Mouse (Mus musculus) spleen, postnatal 4 days (tissue): ENCODE data around the gene Rab34.
A peak's percentile ranks its signal among the peaks of the same experiment; 100 is the strongest.

Experiments
- DNase-seq, 2 experiments: peaks; one replicate each; pipeline ENCODE4 v3.0.0; 2022; ENCODE audit warnings: low spot score in 2 of 2

Rab34 gene

DNA sequence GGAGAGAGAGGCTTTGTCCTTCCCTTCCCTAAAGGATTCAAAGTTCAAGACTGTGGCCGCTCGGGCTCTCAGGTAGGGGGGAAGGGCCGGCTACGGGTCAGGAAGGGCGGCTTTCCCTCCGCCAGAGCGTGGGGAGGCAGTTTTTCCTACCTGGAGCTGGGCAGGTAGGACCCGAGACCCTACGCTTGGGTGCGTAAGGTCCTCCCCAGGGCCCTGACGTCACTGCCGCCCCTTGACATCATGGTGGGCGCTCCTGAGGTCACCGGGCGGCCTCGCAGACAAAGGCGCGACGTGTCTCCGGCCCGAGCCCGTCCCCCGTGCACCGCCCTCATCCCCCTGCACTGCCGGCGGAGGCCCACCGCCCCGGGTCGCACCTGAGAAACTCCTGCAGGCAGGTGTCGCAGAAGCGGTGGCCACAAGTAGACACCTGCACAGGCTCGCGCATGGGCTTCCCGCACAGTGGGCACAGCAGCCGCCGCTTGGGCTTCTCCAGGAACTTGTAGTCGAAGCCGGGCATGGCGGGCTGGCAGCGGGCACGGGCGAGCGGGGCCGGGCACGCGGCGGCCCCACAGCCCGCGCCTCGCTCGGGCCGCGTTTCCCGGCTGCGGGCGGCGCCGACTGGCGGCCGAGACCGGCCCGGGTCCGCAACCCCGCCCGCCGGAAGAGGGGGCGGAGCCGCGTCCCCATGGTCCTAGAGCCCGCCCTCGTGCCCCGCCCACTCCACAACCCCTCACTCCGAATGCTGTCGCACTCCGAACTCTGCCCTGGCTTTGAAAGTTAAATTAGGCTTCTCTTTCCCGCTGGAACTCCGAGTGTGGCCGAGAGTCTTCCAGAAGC, 23.1 kb upstream of the Rab34 start, which contains the start of gene Traf4:
Traf4 (minus strand) TSS at position 666 of the 837 bp plus-strand sequence.
- DNase-seq = peak; percentile 82 to 92

DNA sequence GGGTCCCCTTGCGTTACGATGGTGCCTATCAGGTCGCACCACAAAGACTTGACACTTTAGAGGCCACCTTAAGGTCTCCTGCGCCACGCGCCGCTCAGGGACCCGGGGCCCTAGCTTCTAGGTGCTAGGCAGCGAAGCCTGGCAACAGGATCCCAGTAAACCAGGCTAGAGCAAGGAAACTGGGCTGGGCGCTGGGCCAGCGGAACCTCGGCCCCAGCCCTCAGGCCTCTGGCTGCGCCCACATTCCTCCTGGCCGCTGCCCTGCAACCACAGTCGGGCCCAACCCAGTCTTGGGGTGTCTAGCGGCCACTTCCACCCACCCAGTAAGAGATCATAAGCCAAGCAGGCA, 22.5 kb upstream of the Rab34 start:
- DNase-seq = no peak

DNA sequence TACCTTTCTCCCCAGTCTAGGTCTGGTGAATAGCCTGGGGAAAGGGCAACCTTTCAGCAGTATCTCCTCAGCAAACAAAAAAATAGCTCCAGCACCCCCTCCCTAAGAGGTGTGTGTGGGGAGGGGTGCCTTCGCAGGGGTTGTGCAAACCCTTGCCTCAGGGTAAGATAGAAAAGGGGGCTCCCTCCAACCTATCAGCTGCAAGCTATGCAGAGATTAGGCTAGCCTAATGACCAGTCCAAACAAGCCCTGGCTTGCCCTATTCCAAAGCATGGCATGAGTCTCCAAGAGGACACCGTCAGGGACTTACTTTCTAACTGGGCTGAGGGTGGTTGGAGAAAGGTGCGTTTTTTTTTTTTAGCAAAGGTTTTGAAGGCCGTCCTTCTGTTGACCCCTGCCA, 22.1 kb upstream of the Rab34 start:
- DNase-seq = no peak

DNA sequence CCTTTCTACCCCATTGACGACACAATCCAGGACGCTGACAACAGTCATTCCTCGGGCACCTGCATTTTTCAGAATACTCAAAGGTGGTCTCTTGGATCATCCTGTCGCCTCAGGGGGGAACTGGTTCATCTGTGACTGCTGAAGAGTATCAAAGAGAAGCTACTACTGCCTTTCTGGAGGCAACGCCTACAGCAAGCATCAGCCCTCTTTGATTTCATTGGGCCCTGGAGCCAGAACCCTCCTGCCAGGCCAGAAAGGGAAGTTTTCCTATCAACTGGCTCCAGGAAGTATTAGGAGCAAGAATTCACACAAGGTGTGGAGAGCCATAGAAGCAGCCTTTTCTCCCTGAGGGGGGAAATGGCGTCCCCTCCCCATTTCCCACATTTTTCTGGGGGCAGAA, 21.6 kb upstream of the Rab34 start:
- DNase-seq = no peak

DNA sequence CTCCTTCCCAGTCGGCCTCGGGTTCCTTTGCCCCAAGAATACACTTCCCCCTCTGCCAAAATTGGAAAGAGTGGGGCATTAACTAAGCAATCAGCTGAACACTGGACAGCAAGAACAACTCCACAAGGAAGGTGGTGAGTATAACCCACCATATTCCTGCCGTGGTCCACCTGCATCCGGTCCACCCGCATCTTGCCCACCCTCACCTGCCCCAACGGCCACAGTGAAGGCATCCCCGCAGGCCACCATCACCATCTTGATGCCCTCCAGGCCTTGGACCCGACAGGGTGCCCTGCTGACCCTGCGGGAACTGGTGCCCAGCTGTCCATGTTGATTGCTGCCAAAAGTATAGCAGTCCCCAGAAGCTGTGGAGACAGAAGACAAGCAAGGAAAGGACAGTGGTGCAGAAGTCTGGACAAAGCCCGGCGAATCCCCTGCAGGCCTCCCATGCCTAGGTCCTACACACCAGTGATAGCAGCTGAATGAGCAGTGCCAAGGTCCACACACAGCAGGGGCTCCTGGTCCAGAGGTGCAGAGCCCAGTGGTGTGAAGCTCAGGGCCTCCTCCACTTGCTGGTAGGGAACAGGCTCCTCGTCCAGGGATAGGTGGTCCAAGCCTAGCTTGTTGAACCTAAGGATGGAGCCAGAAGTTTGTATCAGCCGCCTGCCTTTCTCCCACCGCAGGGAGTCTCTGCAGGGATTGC, 20.8 kb upstream of the Rab34 start:
- DNase-seq = peak in 1 of 2 experiments; percentile 62

DNA sequence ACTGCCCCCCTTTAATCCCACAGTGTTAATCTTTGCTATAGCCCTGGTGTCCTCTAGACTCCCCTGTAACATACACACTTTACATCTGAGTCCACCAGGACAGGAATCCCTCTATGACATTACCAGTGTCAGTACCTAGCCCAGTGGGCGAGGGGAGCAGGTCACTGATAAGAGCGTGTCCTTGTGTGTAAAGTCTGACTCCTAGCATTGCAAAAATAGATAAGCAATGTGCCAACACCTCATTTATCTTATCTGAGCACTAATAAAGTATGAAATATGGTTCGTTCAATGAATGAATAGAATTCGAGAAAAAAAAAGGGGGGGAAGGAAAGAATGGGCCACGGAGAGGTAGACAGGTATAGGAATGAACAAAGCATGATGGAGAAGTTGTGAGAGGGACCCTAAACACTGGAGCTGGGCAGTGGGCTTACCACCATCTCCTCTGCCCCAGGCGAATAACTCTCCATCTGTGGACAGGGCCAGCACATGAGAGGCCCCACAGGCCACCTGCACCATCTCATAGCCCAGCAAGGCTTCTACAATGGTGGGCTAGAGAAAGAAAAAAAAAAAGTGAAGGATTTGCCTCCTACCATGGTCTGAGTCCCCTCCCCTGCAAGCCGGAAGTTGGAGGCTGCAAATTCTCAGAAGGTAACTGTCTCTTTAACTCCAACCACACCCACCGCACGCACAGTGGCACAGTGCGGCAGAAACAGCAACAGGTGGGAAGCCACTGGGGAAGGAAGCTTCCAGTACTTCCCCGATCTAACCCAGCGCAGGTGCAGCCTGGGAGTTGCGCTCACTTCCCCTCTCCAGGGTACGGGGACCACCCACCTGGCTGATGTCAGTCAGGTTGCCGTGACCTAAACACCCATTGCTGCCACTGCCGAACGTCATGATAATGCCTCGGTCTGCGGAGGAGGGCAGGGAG, 19.4 kb upstream of the Rab34 start:
- DNase-seq = peak; percentile 60 to 73

DNA sequence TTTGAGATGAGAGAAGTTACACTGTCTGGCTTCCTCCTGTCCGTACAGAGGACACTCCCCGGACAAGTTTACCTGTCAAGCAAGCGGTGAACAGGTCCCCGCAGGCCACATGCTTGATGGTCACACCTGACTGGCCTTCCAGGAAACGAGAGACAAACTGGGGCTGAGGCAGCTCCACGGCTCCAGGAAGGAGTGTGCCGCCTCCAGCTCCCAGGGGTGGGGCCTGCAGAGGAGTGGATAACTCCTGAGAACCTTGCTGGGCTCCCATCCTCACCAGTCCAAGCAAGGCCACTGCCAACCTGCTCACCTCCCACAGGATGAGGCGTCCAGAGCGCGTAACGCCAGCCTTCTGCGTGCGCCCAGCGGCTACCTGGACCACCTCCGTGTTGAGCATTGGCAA, 17.9 kb upstream of the Rab34 start:
- peak in 1 of 2 experiments; percentile 66 for DNase-seq

DNA sequence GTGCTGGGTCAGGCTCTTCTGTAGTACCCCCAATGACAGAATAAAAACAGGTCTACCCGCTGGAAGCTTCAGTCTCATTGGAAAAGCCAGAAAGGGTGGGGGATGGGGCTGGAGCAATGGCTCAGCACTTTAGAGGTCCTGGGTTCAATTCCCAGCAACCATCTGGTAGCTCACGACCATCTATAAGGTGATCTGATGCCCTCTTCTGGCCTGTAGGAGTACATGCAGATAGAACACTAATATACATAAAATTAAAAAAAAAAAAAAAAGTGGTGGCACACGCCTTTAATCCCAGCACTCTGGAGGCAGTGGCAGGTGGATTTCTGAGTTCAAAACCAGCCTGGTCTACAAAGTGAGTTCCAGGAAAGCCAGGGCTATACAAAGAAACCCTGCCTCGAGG, 16.9 kb upstream of the Rab34 start:
- no peak for DNase-seq

- DNase-seq = peak; percentile 54 to 77
Measured at GRCm38 (mm10) chr11:78172034-78172747, 16.0 kb upstream of the Rab34 start.

DNA sequence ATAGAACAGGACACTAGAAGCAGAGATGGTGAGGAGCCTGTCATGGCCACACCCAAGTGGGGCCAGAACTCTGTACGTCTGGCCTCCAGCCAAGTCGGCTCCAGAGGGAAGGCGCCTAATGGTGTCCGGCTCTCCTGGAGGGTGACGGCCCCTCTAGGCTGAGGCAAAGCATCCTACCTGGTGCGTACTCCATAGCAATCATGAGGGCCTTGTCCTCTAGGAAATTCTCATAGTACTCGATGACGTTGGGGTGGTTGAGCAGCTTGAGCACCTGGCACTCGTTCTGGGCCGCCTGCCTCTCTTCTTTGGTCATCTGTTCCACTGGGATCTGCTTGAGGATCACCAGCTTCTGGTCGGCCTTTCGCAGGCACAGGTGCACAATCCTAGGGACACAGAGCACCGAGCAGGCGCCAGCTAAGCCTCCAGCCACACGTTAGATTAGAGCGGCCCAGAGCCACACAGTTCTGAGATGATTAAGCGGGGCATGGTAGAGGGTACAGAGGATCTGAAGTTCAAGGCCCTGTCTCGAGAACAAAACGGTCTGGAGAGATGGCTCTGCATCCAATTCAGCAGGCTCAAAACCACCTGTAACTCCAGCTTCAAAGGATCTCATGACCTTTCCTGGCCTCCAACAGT, 15.4 kb upstream of the Rab34 start:
- DNase-seq = peak in 1 of 2 experiments; percentile 65

GRCm38 (mm10) chr11:78174506-78174905, 13.7 kb upstream of the Rab34 start:
- no peak for DNase-seq

DNA sequence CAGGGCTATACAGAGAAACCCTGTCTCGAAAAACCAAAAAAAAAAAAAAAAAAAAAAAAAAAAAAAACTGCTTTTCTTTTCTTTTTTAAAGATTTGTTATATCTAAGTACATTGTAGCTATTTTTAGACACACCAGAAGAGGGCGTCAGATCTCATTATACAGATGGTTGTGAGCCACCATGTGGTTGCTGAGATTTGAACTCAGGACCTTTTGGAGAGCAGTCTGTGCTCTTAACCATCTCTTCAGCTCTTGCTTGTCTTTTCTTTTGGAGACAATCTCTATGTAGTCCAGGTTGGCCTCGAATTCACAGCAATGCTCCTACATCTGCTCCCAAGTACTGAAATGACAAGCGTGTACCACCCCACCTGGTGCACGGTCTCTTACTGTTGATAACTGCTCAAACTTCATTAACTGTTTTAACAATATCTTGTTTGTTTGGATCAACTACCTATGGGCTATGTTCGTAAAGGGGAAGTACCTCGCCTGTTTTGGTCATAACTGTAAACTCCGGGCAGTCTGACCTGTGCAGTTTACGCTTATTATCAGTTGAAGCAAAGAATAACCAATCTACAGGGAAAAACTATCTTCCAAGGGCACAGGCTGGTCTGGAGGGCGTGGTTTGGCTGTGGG, 12.3 kb upstream of the Rab34 start:
- DNase-seq = no peak

DNA sequence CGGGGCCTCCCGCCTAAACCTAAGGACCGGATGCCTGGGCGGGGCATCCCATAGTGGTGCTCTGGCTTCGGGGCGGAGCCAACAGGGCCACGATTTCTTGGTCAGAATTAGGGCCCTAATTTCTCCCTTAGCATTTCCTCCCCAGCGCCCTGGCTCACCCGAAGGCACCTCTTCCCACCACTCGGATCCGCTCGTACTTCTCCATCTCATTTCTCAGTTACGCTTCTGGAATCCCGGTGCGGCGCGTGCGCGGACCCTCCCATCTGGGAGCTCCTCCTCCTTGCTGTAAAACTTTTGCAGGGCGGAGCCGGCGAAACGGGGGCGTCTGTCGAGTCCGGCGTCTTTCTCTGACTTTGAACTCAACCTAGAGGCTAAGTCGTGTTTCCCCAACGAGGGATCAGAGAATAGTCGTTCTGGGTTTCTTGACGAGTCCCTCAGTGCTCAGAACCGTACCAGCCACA, 11.8 kb upstream of the Rab34 start, which contains the start of the genes Nek8 and Tlcd1:
Nek8 (minus strand) TSS at position 274 of the 461 bp plus-strand sequence.
Tlcd1 (plus strand) TSS at position 310 of the 461 bp plus-strand sequence.
- peak; percentile 96 for DNase-seq

DNA sequence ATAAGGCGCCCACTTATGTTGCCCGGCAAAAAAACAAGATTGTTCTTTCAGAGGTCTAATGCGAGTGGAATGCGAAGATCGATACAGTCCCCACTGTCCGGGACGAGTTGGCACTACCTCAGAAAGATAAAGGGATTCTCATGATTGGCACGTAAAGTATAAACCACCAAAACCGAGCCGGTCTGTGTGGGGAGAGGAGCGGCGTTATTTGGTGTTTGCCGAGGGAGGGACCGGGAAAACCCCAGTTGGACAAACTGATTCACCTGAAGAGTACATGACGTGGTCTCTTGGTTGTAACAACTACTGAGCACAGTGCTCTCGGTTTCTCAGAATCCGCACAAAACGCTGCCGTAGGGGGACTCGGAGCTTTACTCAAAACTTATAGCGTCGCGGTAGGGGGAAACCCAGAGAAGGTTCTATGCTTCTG, 11.3 kb upstream of the Rab34 start:
- peak in 1 of 2 experiments; percentile 74 for DNase-seq

- DNase-seq = peak; percentile 62 to 82
Measured at GRCm38 (mm10) chr11:78177437-78177836, 10.8 kb upstream of the Rab34 start.

GRCm38 (mm10) chr11:78177903-78178858, 10.0 kb upstream of the Rab34 start:
- DNase-seq = peak; percentile 96 to 98

DNA sequence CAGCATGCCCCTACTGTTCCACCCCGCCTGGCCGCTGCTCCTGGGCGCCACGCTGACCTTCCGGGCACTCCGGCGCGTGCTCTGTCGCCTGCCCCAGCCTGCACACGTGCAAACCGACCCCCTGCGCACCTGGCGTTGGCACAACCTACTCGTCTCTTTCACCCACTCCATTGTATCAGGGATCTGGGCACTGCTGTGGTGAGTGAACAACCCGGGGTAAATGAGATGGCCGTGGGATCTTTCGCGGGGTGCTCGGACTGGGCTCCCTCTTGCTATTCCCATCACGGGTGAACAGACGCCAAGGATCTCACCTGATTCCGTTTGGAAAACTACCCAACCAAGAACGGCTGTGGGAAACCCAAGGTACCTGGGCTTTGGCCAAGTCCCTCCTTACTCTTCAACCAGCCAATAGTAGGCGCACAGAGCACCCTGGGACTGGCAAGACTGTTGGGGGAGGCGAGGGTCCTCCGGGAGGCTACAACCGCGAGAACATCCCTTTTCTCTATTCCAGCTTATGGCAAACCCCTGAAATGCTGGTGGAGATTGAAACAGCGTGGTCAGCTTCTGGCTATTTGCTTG, 9.3 kb upstream of the Rab34 start:
- peak; percentile 63 to 81 for DNase-seq

DNA sequence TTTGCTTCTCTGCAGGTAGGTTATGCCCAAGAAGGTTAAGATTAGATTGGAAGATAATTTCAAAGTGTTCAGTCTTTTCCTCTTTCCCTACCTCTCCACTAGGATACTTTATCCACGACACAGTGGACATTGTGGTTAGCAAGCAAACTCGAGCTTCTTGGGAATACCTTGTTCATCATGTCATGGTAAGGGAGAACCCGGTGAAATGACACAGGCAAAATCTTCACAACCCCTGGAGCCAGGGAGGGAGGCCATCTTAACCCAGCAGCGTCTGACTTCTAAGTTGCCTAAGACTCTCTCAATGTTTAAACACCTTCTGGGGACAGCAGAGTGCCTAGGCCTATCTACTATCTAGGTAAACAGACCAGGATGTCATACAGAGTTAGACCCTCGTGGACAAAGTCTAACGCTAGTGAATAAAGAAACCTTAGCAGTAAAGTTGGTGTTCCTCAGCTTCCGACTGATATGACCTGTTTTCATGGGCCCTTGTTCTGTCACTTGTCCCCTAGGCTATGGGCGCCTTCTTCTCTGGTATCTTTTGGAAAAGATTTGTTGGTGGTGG, 8.7 kb upstream of the Rab34 start:
- DNase-seq = no peak
